Mouse (Mus musculus): ENCODE data around the gene Ints1. TPM values are rescaled to one million over a fixed set of nuclear protein-coding genes. Genes with fewer than 3 reads are reported as not detected.

Ints1 gene
- 10 to 100 TPM; 36.1 to 36.4 TPM for total RNA-seq (2021)
- long read RNA-seq, experiment 1, full-length matches to known transcripts = 6 of 21 reads
- long read RNA-seq, experiment 1, partial matches to known transcripts = 11 of 21 reads
- long read RNA-seq, experiment 1, other reads (novel, unspliced or antisense) = 4 of 21 reads
- long read RNA-seq, experiment 2, full-length matches to known transcripts = 10 of 38 reads
- long read RNA-seq, experiment 2, partial matches to known transcripts = 19 of 38 reads
- long read RNA-seq, experiment 2, other reads (novel, unspliced or antisense) = 9 of 38 reads

DNA sequence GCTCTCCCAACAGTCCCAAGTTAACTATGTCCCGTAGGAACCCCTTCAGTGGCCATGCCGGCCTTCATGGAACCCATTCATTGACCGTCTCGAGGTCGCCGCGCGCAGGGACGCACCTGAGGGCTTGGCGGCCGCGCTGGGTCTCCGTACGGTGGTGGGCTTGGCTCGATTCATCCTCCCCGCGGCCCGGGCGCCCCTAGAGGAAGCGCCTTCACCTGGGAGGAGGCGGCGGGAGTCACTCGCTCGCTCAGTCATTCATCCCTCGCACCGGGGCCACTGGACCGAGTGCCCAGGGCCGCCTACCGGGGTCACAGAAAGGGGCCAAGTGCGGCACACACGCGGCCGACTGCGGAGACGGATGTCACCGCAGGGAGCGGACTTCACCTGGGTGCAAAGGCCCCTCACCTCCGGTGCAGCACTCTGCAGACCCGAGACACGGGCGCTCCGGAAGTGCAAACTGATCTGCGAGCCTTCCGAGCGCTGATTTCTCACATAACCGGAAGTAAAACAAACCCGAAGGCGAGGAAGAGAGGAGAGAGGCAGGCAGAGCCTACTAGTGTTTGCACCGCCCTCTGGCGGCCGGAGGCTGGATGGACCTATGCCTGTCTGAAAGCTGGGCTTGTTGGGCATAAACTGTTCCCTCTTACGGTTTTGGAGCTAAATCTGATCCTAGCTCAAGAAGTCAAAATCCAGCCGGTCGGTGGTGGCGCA, at the start of gene Ints1:
Gene Ints1, minus strand, starts transcription at position 459 of the 711 bp plus-strand sequence.
- intact Hi-C loops (cut with DNase I; ENCODE audit: low total_unique reads) = loop anchor here (5.0 kb wide), 1 partner anchor 42 kb away; the partner anchor contains the start of gene Tmem184a

DNA sequence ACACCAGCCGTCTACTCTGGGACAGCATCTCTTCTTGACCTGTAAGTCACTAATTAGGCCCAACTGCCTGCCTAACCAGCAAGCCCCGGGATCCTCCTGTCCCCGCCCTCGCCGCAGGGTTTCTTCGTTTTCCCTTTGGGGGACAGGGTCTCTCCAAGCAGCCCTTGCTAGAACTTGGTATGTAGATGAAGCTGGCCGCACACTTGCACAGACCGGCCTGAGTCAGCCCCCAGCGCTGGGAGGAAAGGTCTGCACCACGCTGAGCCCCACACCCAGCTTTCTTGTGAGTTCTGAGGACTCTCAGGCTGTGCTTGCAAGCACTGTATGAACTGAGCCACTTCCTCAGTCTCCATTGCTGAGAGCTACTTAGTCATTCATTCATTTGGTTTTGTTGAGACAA, 49.1 kb upstream of the Ints1 start:
- intact Hi-C loops (cut with DNase I; ENCODE audit: low total_unique reads) = no loop called here

More for the DNA sequence above, at the start of gene Ints1:
- peak; percentile 96 for DNase-seq

DNA sequence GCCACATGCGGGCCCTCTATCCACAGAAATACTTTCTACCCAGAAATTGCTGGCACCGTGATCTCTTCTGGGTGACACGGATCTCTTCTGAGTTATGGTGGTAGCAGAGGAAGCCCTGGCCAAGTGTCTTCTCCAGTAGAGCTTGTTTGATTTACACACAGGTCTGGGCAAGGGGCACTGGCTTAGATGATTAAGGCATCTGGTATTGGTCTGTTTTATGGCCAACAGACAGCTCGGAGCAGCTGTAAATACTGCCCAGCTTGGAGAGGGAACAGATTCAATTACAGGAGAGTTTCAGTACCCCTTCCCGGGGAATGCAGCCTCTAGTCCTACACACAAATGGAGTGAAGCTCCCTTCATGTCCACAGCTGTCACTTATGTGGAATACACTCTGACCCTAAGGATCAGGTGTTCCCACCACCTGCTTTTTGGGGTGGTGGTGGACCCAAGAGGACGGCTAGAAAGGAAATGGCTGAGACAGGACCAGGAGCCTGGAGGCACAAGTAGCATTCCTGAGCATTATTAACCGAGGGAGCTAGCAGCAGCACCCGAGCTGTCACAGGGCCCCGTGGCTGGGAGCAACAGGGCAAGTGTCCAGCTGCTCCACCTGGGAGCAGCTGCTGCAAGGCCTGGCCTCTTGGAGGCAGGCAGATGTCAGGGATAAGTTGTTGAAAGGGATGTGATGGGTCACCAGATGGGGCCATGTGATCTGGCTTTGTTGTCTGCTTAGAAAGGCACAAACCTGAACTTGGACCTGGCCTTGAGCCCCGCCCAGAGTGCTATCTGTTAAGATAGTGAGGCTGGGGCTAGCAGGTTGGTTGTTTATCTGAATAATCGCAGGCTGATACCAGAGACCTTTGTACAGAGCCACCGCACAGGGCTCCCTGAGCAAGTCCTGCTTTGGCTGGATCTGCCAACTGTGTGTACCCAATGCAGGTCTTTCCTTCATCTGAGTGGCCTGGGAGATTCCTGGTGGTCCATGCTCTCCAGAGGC, 46.3 kb upstream of the Ints1 start:
- DNase-seq = no peak
- intact Hi-C loops (cut with DNase I; ENCODE audit: low total_unique reads) = no loop called here

More for the DNA sequence above, 49.1 kb upstream of the Ints1 start:
- no peak for DNase-seq

DNA sequence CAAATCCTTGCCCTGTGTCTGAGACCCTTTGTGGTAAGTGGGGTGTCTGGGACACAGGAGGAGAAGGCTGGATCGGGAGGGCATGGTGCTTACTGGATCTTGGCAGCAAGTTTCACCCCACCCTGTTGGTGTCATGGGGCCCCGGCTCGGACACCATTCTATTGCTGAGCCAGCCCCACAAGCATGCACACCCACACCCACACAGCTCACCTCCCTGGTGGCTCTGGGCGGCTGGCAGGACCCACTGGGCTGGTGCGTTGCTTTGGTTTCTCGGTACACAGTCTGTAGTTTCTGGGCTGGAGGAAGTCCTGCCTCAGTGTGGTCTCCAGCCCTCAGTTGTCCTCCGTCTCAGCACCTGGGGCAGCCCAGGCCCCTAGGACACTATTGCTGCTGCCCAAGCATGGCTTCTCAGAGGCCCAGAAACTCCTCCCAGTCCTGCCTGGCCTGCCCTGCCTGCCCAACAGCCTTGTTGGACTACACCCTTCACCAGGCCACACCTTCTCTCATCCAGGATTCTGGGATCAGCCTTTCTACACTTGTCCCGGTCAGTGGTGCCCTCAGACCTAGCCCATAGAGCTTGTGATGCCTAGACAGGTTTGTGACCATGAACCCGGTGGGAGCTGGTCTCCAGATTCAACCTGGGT, 44.2 kb upstream of the Ints1 start, which contains the start of gene Tmem184a:
Gene Tmem184a, minus strand, starts transcription at position 380 of the 644 bp plus-strand sequence.
- intact Hi-C loops (cut with DNase I; ENCODE audit: low total_unique reads) = loop anchor here (5.0 kb wide), 1 partner anchor 42 kb away; the partner anchor contains the start of gene Ints1
- no peak for DNase-seq

DNA sequence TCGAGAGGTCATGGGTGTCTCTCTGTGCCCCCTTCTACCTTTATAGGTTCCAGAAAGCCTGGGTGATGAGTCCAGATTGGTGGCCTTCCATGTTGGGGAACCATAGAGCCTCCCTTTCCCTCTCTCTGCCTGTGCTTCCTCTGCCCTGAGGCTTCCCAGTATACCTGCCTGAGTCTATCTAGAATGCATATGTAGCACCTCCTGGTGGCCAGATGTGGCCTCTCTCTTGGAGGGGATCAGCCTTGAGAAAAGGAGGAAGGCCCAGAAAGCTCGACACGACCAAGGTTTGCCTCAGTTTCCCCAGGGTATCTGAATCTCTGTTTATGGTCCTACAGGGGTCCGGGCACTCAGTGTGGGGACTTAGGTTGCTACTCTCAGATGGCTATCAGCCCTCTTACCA, 43.3 kb upstream of the Ints1 start:
- DNase-seq = no peak
- intact Hi-C loops (cut with DNase I; ENCODE audit: low total_unique reads) = loop anchor here (5.0 kb wide), 1 partner anchor 42 kb away; the partner anchor contains the start of gene Ints1

DNA sequence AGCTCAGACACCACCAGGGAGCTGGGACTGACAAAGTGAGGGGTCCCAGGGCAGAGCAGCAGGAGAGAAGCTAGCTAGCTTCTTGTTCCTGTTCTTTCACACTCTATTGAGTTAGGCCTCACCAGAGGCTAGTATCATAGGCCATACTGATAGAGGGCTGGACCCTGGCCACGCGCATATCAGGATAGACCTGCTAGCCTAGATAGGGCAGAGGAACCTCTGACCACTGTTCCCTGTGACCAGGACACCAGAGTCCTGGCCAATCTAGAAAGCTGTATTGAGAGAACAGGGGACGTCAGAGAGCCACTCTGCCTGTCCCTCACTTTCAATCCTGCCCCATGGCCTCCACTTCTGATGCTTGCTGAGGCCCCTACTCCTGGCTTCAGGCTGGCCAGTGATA, 42.6 kb upstream of the Ints1 start:
- DNase-seq = no peak
- intact Hi-C loops (cut with DNase I; ENCODE audit: low total_unique reads) = loop anchor here (5.0 kb wide), 1 partner anchor 41 kb away; the partner anchor contains the start of gene Ints1

DNA sequence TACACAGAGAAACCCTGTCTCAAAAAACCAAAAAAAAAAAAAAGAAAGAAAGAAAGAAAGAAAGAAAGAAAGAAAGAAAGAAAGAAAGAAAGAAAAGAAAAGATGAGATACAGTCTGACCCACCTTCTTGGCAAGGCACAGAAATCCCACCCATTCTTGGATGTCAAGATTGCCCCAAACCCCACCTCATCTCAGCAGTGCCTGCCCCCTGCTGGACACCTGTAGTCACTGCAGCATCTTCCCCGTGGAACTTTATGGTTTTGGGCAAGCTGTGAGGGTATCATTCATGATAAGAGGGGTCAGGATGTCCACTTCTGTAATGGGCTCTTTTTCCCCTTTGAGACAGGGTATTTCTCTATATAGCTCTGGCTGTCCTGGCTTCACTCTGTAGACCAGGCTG, 41.8 kb upstream of the Ints1 start:
- intact Hi-C loops (cut with DNase I; ENCODE audit: low total_unique reads) = loop anchor here (5.0 kb wide), 1 partner anchor 40 kb away; the partner anchor contains the start of gene Ints1
- DNase-seq = no peak

DNA sequence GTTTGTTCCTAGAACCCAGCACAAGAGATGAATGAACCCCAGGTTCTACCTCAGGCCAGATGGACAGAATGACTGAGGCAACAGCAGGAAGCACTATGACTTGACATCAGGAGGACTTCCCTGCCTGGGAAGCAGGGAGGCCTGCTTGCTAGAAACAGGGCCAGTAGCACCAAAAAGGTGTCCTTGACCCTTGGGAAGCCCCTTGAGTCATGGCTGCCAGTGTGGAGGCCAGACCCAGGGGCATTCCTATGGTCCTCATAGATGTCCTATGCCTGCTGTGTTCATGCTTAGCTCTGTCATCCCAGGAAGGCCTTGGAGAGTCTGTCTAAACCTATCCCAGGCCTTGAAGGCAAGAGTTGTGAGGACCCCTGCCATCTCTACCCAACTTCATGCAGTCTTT, 41.0 kb upstream of the Ints1 start:
- no peak for DNase-seq
- intact Hi-C loops (cut with DNase I; ENCODE audit: low total_unique reads) = loop anchor here (5.0 kb wide), 1 partner anchor 39 kb away; the partner anchor contains the start of gene Ints1

DNA sequence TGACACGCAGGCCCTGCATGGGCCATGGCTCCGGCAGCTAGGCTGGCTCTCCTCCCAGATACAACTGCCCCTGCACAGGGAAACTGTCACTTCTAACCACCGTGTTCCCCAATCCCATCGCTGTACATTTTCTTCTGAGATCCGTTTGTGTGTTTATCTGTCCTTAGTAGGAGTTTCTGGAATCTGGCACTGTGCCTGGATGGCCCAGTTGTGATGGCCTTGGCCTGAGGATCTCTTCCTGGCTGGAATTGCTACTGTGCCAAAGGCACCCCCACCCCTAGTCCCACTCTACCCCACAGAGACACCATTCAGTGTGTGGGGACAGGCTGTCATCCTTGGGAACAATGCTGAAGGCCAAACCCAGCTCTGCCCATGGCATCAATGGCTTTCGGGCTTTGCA, 40.5 kb upstream of the Ints1 start:
- no peak for DNase-seq
- intact Hi-C loops (cut with DNase I; ENCODE audit: low total_unique reads) = loop anchor here (5.0 kb wide), 1 partner anchor 39 kb away; the partner anchor contains the start of gene Ints1

DNA sequence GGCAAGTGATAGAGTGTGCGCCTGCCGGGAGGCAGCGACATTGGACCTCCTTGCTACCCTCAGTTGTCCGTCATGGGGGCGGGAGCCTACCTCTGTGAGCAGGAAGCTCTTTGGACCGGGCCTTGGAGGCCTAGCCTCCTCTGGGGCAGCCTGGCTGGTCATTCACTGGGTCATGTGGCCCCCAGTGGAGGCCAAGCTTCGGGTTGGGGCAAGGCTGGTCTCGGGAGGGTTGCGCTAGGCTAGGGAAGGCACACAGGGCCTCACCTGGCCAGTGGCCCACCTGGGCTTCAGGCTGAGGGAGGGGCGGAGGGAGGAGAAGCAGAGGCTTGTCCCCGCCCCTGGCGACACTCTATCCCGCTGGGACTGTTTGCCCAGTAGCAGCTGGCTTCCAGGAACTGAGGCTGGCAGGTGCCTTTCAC, 38.5 kb upstream of the Ints1 start:
- intact Hi-C loops (cut with DNase I; ENCODE audit: low total_unique reads) = no loop called here
- no peak for DNase-seq

DNA sequence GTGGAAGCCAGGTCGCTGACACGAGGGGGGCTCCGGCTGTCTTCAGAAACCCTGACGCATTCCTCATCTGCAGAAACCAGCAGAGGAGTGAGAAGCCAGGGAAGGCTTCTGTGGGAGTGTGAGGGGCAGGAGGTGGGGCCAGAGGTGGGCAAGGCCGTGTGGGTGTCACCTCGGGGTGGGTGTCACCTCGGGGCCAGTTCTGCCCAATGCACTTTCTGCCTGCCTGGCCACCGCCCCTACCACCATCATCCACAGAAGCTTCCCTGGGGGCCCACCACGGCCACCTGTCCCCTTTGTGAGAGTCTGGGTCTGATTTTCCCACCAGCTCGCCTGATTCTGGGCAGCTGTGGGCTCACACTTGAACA, 37.6 kb upstream of the Ints1 start:
- intact Hi-C loops (cut with DNase I; ENCODE audit: low total_unique reads) = no loop called here
- DNase-seq = no peak

DNA sequence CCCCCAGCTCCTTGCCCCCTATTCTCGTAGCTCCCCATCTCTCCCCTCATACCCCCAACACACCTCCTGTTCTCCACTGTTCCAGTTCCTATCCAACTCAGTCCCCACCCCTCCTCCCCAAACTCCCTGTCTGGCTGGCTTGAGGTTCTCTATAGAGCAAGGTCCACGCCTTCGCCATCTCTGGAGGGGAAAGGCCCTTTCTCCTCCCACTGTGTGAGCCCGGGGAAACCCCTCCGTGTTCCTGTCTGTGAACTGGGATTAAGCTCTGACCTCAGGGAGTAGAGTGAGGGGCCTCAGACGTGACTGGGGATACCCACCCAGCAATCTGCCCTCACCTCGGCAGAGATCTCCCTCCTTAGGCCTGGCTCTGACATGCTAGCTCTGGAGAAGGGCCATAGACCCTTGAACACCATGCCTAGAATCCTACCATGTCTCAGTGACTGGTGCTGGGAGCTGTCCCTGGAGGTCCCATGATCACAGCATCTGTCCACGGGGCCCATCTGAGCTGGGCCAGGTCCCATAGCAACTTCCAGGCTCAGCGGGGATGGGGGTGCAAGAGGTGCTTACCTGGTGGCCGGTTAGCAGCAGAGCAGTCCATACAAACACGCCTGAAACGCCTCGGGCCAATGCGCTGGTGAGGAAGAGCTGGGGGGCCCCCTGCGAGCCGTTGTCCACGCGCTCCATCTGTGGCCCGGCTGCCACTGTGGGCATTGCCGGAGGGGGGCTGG, 37.1 kb upstream of the Ints1 start:
- intact Hi-C loops (cut with DNase I; ENCODE audit: low total_unique reads) = no loop called here
- DNase-seq = no peak

DNA sequence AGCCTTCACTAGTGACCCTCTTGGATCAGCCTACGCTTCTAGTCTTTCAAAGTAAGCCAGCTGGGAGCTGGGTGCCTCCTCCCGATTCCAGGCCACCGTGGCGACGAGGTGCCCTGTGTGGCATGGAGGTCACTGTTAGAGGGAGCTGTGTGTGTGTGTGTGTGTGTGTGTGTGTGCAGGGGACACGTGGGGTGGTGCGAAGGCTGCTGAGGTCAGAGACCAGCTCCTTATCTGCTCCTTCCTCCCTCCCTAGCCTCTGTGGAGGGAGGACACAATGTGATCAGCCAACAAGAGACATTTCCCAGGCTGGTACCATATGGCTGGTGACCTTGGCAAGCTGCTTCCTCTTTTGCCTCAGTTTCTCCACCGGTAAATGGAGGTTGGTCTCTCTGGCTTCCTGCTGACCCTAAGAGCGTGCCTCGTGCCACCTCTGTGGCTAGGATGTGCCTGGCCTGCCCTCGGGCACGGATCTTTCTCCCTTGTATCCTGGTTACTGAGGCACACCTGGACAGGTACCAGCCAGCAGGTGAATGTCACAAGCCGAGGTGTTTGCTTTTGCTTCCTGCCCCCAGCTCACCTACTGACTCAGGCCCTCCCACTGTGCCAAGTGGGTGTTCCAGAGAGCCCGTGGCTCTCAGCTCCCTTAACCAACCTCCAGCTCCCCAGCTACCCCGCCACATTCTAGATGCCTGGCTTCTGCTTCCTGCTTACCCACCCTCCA, 36.4 kb upstream of the Ints1 start:
- DNase-seq = no peak
- intact Hi-C loops (cut with DNase I; ENCODE audit: low total_unique reads) = no loop called here

DNA sequence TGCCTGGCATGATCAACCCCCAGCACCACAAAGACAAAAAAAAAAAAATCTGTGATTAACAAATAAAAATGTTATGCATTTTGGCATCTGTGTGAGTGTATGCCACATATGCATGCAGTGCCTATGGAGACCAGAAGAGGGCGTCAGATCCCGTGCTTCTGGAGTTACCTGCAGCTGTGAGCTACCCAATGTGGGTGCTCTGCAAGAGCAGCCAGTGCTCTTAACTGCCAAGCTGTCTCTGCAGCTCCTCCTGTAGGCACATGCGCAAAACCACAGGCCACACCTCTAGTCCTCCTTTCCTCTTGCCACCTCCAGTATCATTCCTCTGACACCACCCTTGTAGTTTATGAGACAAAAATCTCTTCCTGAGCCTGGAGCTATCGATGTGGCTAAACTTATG, 33.9 kb upstream of the Ints1 start:
- DNase-seq = no peak
- intact Hi-C loops (cut with DNase I; ENCODE audit: low total_unique reads) = no loop called here

DNA sequence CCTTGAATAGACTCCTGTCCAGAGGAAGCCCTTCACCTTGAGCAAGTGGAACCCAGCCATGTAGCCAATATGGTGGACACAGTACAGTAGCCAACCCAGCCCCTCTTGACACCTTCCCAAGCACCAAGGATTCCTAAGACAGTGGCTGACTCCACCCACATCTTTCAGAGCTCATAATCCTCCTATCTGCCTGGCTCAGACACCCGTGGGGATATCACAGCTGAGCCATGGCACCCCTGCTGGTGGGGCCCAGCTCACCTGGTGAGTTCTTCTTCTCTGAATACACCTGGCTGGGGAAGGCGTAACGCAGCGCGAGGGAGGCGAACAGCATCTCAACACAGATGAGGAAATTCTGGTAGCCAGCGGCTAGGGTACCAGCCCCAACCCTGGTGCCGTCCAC, 30.4 kb upstream of the Ints1 start:
- no peak for DNase-seq
- intact Hi-C loops (cut with DNase I; ENCODE audit: low total_unique reads) = no loop called here

DNA sequence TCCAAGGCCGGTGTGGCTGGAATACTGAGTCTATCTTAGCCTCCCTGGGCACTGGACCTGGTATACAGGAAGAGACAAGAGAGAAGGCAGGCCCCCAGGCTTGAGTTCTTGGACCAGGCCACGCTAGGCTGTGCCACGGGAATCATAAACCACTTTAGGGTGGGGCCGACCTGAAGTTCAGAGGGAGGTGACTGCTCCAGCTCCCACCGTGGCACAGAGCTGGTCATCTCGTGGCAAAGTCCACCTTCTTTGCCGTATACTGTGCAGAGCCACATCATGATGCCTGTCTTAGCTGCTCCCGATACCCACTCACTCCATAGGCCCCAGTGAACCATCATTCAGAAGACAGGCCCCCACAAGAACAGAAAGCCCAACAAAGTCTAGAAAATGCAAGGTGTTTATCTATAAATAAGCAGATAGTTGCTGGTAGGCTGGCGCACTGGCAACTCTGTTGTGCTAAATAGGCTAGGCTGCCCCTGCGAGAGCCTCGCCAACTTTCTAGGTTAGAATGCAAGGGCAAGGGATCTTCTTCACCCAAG, 29.2 kb upstream of the Ints1 start:
- no peak for DNase-seq
- intact Hi-C loops (cut with DNase I; ENCODE audit: low total_unique reads) = no loop called here

DNA sequence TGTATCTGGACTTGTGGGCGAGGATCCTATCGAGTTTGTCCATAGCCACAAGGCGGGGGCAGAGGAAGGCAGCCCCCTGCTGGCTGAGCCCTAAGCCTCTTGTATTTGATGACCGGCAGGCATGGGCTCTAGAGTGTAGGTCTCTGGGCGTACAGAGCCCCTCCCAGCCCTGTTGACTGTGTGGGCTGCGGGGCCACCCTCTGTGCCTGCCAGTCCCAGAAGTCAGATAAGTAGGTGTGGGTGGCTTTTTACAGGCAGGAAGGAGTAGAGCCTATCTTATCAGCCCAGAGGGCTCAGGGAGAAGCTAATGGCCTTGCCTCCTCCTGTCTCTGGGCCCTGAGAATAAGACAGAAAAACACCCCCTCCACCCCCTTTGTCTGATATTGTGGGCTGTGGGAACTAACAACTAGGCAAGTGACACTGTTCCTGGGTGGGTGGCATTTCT, 28.7 kb upstream of the Ints1 start:
- no peak for DNase-seq
- intact Hi-C loops (cut with DNase I; ENCODE audit: low total_unique reads) = no loop called here

Data from gastrocnemius, postnatal 14 days (tissue).